Mouse (Mus musculus): ENCODE measurements at regions not wholly inside any gene's neighbourhood (a gene's known extent, or its start where the extent isn't known, plus 50 kb on each side); places are given as distances from the start of the nearest gene placed in this dataset.

DNA sequence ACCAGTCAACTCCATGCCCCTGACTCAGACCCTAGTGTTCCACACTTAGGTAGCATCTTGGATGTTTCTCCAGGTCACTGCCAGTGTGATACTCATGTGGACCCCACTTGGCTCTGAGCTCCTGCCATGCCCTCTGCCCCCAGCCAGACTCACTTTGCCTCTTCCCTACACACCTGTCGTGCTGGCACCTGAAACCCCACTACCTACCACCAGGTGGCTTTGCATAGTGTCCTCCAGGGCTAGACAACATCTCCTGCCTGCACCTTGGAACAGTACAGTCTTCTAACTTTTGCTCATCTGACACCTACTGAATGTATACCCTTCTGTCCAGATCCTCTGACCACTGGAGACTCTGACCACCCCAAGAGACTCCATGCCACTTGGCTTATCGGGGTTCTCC lies 80.6 kb downstream of the Fam53a start:
- no peak for DNase-seq (ENCODE audit: low spot score in 2 of 2)

DNA sequence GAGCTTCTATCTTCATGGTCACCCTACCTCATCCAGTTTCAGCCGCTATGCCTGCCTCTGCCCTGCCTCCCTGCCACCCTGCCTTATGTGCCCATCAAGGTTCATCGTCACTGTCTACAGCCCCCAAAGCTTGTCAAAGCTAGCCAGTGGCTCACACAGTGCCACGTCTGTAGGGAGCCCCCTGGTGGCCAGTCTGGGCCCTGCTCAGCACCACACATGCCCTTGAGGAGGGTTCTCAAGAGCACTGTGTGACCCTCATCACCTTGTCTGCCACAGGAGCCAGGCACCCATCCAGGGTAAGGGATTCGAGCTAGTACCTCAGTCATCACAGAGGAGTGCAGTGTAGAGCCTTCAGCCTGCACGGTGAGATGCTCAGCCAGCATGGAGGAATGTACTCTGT lies 86.1 kb downstream of the Fam53a start:
- DNase-seq (ENCODE audit: low spot score in 2 of 2), result peak; percentile 29 to 45

DNA sequence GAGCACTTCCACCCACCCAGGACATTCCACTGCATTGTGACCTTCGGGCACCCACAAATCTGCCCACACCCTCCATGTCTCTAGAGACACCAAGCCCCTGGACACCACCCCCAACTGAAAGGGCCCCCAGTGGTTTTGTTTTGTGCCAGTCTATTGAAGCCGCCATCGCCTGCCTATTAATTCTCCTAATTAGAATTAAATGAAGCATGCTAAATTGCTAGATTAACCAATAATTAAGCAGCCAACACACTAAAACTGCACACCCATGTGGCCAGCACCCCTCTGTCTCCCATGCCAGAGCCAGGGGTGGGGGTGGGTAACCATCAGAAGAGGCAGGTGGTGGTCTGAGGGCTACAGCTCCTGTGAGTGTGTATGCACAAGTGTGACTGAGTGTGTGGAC lies 86.8 kb downstream of the Fam53a start:
- DNase-seq (ENCODE audit: low spot score in 2 of 2), result no peak

DNA sequence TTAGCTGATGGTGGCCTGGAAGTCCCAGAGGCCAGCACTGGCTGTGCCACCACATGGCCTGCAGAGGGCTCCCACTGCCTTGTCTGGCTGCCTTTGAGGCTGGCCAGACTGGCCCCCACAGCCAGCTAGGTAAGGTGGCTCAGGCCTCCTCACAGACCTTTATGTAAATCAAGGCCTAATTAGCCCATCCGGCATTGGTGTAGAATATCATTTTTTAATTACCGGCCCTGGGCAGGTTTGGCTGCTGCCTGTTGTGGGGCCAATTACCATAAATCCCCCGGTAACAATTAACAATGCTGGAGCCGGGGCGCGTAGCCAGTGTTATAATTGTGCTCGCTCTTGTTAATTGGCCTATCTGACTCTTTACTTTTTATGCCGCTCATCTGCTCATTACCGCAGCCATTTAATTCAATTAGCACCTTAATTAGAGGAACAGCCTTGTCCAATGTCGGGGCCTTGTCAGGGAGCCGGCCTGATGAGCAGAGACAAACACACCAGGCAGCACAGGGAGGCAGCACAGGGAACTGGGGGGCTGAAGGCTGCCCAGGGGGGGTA lies 87.4 kb downstream of the Fam53a start:
- no peak for DNase-seq (ENCODE audit: low spot score in 2 of 2)

DNA sequence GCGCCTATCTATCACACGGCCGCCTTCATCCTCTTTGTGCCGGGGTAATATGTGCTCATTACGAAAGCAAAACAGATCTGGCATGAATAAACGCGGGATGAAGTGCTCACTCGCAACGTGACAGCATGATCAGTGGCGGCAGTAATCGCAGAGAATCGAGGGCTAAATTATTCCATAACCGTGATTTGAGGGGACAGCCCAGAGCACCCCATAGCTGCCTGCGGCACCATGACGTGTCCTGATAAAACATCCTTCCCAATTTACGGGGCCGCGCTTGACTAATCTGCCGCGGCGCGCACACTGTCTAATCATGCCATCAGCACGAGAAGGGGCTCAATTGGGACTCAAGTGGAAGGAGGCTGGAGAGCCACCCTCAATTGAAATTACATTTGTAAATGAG lies 89.2 kb downstream of the Fam53a start:
- DNase-seq (ENCODE audit: low spot score in 2 of 2), result no peak

DNA sequence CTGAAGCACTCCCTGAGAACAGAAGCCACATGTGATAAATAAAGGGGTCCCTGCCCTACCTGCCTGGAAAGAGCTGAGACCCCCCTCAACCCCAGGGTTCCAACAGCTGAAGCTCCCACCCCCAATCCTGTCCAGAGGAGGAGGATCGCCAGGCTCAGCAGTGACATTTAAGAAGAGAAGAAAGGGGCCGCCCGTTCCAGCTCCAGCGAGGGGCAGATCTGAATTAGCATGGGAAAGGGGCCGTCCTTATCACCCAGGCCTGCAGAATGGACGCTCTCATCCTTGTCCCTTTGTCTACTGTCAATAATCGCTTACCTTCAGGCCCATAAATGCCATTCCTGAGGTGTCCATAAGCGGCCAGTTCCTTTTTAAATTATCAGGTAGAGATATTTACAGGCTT lies 92.0 kb downstream of the Fam53a start:
- DNase-seq (ENCODE audit: low spot score in 2 of 2), result no peak

DNA sequence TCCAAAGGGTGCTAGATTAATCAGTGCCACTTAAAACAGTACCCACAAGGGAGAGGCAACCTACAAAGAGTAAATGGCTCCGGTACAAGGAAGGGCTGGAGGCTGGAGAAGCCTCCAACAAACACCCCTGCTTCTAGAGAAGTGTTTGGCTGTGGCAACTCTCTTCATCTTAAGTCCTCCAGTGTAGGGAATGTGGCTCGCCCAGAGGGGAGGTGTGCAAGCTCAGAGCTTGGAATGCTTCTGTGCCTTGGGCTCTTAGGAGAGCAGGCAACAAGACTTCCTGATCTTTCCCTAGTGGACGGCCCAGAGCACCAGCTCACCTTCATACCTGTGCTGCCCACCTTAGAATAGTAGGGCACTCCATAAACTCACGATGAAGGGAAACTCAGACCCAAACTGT lies 92.4 kb downstream of the Fam53a start:
- DNase-seq (ENCODE audit: low spot score in 2 of 2), result no peak

DNA sequence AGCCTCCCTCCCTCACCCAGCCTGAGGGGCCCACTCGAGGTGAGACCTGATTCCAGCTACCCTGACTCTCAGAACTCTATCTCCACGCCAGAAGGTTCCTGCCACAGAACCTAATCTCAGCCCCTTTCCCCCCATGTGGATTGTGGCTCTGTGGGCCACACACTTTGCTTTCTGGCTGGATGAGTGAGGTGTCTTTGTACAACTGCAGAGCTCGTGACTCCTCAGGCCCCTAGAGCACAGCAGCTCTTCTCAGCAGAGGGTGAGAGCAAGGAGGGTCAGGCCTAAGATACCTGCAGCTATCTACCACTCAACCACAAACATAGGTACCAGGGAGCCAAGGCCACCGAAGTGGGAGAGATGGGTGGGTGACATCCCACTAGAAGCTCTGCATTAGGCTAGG lies 93.2 kb downstream of the Fam53a start:
- DNase-seq (ENCODE audit: low spot score in 2 of 2), result no peak

DNA sequence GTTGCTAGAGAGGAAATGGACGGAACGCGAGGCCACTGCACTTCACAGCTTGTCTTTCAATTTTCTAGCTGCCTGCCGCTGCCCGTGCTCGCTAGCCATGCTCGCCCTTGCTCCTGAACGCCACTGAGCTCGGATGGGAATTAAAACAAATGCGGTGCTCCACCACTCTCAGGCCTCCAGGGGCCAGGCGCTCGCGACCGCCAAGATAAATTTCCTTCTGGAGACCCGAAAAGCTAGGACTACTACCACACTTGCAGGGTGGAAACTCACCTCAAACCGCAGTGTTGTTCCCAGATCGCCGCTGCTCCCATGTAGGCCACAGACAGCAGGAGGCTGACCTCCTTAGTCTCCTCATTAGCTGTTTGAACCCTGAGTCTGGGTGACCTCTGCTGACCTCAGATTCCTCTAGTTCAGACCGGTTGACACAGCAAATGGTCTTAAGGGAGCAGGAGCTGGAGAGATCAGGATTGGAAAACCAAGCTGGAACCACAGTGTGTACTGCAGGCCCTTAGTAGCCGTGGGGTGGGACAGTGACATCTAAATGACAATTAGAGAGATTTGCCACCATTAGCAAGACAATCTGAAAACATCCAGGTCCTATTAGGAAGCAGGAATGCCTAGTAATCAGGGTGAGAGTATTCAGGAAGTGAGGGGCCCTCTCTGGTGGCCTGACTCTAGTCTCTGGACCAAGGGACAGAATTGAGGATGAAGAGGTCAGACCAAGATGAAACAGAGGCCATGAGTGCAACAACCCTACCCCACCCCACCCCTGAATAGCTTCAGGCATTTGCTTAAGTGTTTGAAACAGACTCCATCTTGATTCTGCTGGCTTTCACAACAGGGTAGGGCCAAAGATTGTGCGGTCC lies 94.1 kb downstream of the Fam53a start:
- no peak for DNase-seq (ENCODE audit: low spot score in 2 of 2)

DNA sequence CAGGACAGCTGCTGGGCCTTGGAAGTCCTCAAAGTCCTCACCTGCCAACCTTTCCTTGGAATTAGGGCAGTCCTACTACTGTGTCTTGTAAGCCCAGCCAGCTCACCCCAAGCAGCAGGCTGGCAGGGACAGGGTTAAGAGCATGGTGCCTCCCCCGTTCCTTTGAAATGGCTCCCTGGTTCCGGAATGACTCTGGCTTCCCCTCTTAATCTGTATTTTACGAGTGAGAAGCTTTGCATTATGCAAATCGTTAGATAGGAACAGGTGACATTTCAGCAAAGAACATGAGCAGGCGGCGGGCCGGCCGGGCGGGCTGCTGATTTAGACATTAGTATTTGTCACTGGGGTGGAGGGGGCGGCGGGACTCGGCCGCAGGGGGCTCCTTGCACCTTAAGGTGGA lies 95.1 kb downstream of the Fam53a start:
- DNase-seq (ENCODE audit: low spot score in 2 of 2), result peak in 1 of 2 experiments; percentile 15

DNA sequence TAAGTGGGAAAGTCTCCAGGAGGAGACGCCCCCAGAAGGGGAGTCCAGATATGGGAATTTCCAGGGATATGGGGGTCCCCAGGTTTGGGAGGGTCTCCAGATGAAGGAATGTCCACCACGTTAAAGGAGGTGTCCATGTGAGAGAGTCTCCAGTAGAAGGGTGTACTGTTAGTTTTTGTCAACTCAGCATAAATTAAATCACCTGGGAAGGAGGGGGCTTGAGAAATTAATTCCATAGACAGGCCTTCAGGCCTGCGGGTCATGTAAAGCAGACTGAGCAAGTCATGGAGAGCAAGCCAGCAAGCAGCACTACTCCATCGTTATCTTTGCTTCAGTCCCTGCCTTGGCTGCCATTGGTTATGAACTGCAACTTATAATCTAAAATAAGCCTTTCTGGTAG lies 96.2 kb downstream of the Fam53a start:
- no peak for DNase-seq (ENCODE audit: low spot score in 2 of 2)

DNA sequence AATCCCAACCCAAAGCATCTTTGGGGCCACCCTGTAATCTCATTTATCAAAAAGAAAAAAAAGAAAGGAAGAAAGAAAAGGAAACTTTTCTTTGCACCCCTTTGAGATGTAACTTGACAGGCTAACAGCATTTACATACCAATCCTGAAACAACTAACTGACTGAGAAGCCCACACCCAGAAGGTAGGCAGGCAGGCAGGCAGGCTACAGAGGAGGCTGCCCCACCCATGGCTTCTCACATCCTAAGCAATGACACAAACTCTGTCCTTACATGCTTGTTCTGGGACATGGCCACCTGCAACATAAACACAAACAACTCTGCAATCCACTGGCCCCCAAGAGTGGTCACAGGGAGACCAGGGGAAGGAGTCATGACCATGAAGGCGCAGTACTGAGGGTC lies 97.5 kb upstream of the Nkx1-1 start:
- DNase-seq (ENCODE audit: low spot score in 2 of 2), result no peak

DNA sequence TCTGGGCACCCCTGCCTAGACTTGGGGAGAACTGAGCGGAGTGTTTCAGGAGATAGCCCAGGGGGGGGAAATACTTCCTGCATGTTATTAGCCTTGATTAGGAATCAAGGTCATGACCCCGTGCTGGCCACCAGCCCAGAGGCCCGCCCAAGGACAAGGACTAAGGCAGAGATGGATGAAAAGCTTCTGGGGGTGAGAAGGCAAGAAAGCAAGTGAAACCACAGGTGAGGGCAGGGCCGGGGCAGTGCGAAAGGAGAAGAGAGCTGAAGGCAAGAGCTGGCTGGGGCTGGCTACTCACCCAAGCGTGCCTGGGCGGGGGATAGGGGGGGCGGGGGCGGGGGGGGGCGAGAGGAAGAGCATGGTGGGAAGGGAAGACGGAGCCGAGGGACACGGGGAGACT lies 96.0 kb upstream of the Nkx1-1 start:
- no peak for DNase-seq (ENCODE audit: low spot score in 2 of 2)

DNA sequence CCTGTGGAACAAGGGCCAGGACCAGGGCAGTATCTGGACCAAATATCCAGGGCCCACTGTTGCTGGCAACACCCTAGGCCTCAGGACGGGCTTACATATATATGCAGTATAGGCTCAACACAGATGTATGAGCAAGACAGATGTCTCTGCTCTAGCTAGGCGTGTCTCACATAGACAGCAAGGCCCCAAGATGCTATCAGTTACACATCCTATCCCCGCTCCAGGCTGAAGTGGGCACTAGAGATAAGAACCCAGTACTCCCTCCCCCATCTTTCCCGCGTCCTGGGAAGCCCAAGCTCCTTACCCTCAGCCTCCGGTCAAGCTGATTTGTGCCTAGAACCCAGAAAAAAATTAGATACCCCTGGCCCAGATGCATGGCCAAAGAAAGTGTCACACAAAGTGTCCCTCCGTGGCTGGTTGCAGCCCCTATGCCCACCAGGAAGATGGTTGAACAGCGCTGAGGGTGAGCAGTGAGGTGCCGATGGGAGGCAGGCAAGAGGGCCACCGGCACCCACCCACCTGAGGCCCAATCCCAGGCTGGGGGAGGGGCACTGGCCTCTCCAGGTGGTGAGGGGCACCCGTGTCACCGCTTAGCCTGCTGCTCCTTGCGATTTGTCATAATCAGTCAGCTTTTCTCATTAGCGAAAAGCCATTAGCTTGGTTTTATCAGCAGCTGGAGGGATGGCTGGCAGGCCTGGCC lies 95.3 kb upstream of the Nkx1-1 start:
- no peak for DNase-seq (ENCODE audit: low spot score in 2 of 2)

DNA sequence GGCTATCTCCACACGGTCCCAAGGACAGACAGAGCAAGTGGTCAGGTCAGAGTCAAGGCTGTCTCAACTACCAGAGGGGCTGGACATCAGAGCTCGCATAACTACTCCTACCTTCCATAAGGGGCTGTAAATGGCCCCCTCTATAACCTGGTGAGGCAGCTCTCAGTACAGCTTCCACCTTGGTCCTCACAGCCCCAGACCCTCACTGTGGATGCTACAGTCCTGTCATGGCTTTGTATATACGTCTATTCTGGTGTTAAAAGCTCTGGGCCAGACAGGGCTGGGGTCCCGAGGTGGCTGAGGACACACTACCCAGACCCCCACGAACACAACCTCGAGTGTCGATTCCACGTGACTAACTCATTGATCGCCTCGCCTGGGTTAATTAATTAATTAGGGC lies 94.0 kb upstream of the Nkx1-1 start:
- no peak for DNase-seq (ENCODE audit: low spot score in 2 of 2)

DNA sequence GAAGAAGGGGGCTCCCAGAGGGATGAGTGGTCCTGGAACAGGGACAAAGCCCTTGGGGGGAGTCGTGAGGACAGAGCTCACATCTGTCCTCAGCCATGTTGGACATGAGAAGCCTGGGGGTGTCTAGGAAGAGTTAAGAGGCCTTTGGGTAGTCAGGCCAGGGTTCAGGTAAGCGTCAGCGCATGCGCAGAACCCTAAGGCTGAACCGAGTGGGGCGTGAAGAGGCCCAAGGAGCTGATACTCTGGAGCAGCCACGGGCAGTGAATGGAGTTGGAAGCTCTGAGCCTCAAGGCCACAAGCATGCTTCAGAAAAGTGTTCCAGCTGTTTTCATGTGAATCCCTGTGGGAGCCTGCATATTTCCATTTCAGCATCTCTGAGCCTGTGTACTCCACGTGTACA lies 93.5 kb upstream of the Nkx1-1 start:
- no peak for DNase-seq (ENCODE audit: low spot score in 2 of 2)

DNA sequence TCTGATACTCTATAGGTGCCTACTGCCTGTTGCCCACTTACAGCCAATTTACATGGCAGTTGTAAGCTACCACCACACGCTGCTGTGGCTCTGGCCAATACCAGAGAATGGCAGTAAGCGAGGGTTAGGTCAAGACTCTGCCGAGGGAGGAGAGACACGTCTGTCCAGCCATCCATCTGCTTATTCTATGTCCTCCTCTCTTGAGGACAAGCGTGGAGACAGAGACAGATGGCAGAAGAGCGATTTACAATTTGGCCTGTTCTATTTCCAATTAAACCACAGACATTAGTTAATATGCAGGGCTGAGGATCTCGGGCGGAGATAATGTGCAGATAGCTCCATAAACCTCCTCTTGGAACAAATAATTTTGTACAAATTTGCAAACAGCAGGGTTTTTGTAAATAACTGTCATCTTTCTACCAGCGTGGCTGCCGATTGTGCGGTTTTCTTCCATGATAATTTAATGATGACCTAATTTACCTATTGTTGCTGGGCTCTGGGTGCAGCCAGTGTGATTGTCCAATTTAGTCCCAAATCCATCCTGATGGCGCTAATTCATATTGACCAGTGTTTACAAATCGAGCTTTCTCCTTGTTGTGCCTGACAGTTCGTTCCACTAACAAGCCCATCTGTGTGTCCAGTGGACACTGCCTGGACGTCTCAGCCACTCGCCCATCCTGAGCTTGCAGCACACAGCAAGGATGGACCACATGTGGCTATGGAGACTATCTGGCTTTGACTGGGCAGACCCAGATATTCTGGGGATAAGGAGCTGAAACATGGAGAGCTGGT lies 88.4 kb upstream of the Nkx1-1 start:
- no peak for DNase-seq (ENCODE audit: low spot score in 2 of 2)

DNA sequence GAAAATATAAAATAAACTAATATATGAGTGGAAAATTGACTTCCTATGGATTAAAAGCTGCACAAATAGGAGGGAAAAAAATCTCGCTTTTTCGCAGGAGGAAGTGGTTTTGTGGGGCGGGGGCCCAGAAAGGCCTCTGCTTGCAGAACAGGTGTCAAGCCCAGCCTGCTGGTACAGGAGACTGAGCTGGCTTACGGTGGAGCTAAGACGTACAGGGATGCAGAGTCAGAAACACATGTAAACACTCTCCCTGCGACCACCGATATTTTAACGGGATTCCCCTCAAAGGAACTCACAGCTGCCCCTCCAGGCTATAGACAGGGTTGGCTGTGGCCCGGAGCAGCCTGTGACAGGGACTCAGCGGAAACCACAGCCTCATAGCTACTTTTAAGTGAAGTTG lies 87.1 kb upstream of the Nkx1-1 start:
- DNase-seq (ENCODE audit: low spot score in 2 of 2), result no peak

DNA sequence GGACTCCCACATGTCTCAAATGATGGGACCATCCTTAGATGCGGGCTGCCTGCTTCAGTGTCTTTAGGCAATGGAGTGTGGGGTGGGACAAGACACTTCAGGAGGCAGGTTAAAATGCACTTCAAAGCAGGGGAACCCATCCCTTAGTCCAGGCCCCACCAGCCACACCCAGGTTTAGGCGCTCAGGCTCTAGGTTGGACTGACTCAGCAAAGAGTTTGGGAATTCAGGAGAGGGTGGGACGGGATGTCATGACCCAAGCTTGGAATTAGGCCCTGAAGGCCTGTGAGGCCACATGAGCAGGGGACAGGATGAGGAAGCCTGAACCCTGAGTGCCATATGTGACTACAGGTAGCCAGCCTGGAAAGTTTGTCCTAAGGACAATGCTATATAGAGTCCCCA lies 85.6 kb upstream of the Nkx1-1 start:
- no peak for DNase-seq (ENCODE audit: low spot score in 2 of 2)

DNA sequence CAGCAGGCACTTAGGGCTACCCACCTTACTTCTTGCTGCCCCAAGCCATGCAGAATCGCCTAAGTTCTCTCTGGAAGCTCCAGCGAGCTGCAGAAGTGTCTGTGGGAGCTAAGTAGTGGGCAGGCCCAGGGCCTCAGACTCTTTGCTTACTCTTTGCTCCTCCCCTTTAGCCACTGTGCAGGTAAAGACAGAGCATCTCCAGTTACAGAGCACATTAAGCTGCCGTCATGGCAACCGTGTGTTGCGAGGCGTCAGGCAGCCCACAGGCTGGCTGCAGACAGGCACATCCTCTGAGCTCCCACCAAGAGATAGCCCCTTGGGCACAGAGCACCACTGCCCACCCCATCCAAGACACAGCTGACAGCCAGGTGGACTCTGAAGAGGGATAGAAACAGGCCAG lies 85.1 kb upstream of the Nkx1-1 start:
- no peak for DNase-seq (ENCODE audit: low spot score in 2 of 2)

DNA sequence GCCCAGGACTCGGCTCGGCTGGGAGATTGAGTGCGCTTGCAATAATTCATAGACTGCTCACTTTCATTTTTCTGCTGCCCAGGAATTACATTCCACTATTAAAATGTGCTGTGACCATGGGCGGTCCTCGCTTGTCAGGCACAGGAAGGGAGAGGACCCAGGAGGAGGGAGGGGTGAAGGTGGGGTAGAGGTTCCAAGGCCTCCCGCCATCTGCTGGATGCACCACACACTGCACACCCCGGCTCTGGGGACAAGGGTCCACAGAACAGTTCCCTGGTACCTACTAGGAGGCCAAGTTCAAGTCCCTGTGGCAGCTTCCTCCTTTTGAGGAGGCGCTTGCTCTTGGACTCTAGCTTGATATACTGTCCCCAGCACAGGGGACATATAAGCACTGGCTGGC lies 83.8 kb upstream of the Nkx1-1 start:
- no peak for DNase-seq (ENCODE audit: low spot score in 2 of 2)

DNA sequence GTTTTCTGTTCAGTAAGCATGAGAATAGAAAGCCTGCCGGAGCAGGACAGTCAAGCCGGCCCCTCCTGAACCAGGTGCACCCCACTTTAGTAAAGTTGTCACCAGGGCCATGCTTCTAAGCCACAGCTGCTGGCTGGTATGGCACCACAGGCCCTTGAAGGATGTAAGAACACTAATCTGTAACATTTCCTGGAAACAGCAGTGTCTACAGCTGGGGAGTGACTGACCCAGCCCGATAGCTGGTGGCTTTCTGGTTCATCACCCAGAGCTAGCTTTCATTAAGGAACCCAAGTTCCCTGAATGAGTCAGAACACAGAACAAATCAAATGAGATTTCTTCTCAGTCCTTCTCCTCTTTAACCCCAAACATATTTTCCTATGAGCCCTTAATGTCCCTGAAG lies 82.4 kb upstream of the Nkx1-1 start:
- no peak for DNase-seq (ENCODE audit: low spot score in 2 of 2)
